Mouse (Mus musculus): ENCODE data around the gene Abca3. TPM values are rescaled to one million over a fixed set of nuclear protein-coding genes. Genes with fewer than 3 reads are reported as not detected.

Abca3 gene
- polyA plus RNA-seq, 1 experiment: 51.7 TPM

- no peak for TF ChIP-seq CTCF (IDR thresholded peaks at IDR 0.05; ENCODE audit: borderline replicate concordance, extremely low read depth, insufficient read depth, insufficient read length)
- TF ChIP-seq POLR2A (IDR thresholded peaks at IDR 0.05; ENCODE audit: borderline replicate concordance, extremely low read depth, insufficient read depth, insufficient read length, poor library complexity, severe bottlenecking): no peak
- no peak for DNase-seq (ENCODE audit: low read depth)
These were observed 37.0 kb downstream of the Abca3 start for GRCm38 (mm10) chr17:24388711-24389110.

- no peak for TF ChIP-seq POLR2A (IDR thresholded peaks at IDR 0.05; ENCODE audit: borderline replicate concordance, extremely low read depth, insufficient read depth, insufficient read length, poor library complexity, severe bottlenecking)
- peak; percentile 72 for TF ChIP-seq CTCF (IDR thresholded peaks at IDR 0.05; ENCODE audit: borderline replicate concordance, extremely low read depth, insufficient read depth, insufficient read length)
- peak; percentile 61 for DNase-seq (ENCODE audit: low read depth)
These were observed 38.1 kb downstream of the Abca3 start for GRCm38 (mm10) chr17:24389865-24390264.

- peak; percentile 1 for DNase-seq (ENCODE audit: low read depth)
- TF ChIP-seq POLR2A (IDR thresholded peaks at IDR 0.05; ENCODE audit: borderline replicate concordance, extremely low read depth, insufficient read depth, insufficient read length, poor library complexity, severe bottlenecking) (no peak), CTCF (IDR thresholded peaks at IDR 0.05; ENCODE audit: borderline replicate concordance, extremely low read depth, insufficient read depth, insufficient read length) (peak; percentile 55)
These were observed 39.4 kb downstream of the Abca3 start for GRCm38 (mm10) chr17:24391149-24391548.

- no peak for DNase-seq (ENCODE audit: low read depth)
- TF ChIP-seq POLR2A (IDR thresholded peaks at IDR 0.05; ENCODE audit: borderline replicate concordance, extremely low read depth, insufficient read depth, insufficient read length, poor library complexity, severe bottlenecking) (no peak), CTCF (IDR thresholded peaks at IDR 0.05; ENCODE audit: borderline replicate concordance, extremely low read depth, insufficient read depth, insufficient read length) (no peak)
These were observed 41.8 kb downstream of the Abca3 start for GRCm38 (mm10) chr17:24393527-24393926.

GRCm38 (mm10) chr17:24394456-24394855, 42.7 kb downstream of the Abca3 start:
- DNase-seq (ENCODE audit: low read depth): no peak
- TF ChIP-seq POLR2A (IDR thresholded peaks at IDR 0.05; ENCODE audit: borderline replicate concordance, extremely low read depth, insufficient read depth, insufficient read length, poor library complexity, severe bottlenecking) (no peak), CTCF (IDR thresholded peaks at IDR 0.05; ENCODE audit: borderline replicate concordance, extremely low read depth, insufficient read depth, insufficient read length) (no peak)

GRCm38 (mm10) chr17:24402371-24402770, 50.6 kb downstream of the Abca3 start:
- no peak for TF ChIP-seq POLR2A (IDR thresholded peaks at IDR 0.05; ENCODE audit: borderline replicate concordance, extremely low read depth, insufficient read depth, insufficient read length, poor library complexity, severe bottlenecking)
- TF ChIP-seq CTCF (IDR thresholded peaks at IDR 0.05; ENCODE audit: borderline replicate concordance, extremely low read depth, insufficient read depth, insufficient read length): no peak
- DNase-seq (ENCODE audit: low read depth): no peak

- DNase-seq (ENCODE audit: low read depth): no peak
- TF ChIP-seq POLR2A (IDR thresholded peaks at IDR 0.05; ENCODE audit: borderline replicate concordance, extremely low read depth, insufficient read depth, insufficient read length, poor library complexity, severe bottlenecking) (no peak), CTCF (IDR thresholded peaks at IDR 0.05; ENCODE audit: borderline replicate concordance, extremely low read depth, insufficient read depth, insufficient read length) (no peak)
These were observed 55.5 kb downstream of the Abca3 start for GRCm38 (mm10) chr17:24407116-24407803.

GRCm38 (mm10) chr17:24413557-24414211, 61.9 kb downstream of the Abca3 start:
- peak; percentile 16 for DNase-seq (ENCODE audit: low read depth)
- no peak for TF ChIP-seq CTCF (IDR thresholded peaks at IDR 0.05; ENCODE audit: borderline replicate concordance, extremely low read depth, insufficient read depth, insufficient read length)
- no peak for TF ChIP-seq POLR2A (IDR thresholded peaks at IDR 0.05; ENCODE audit: borderline replicate concordance, extremely low read depth, insufficient read depth, insufficient read length, poor library complexity, severe bottlenecking)

GRCm38 (mm10) chr17:24414230-24414976, 62.7 kb downstream of the Abca3 start, which contains the start of gene Rnps1:
Gene Rnps1, plus strand, starts transcription at chr17:24414565.
- TF ChIP-seq CTCF (IDR thresholded peaks at IDR 0.05; ENCODE audit: borderline replicate concordance, extremely low read depth, insufficient read depth, insufficient read length) (no peak), POLR2A (IDR thresholded peaks at IDR 0.05; ENCODE audit: borderline replicate concordance, extremely low read depth, insufficient read depth, insufficient read length, poor library complexity, severe bottlenecking) (peak; percentile 74; the same call in 1 of the 2 replicates)
- DNase-seq (ENCODE audit: low read depth): peak; percentile 100

GRCm38 (mm10) chr17:24415011-24415410, 63.3 kb downstream of the Abca3 start:
- TF ChIP-seq CTCF (IDR thresholded peaks at IDR 0.05; ENCODE audit: borderline replicate concordance, extremely low read depth, insufficient read depth, insufficient read length) (no peak), POLR2A (IDR thresholded peaks at IDR 0.05; ENCODE audit: borderline replicate concordance, extremely low read depth, insufficient read depth, insufficient read length, poor library complexity, severe bottlenecking) (no peak)
- no peak for DNase-seq (ENCODE audit: low read depth)

- DNase-seq (ENCODE audit: low read depth): no peak
- TF ChIP-seq POLR2A (IDR thresholded peaks at IDR 0.05; ENCODE audit: borderline replicate concordance, extremely low read depth, insufficient read depth, insufficient read length, poor library complexity, severe bottlenecking) (no peak), CTCF (IDR thresholded peaks at IDR 0.05; ENCODE audit: borderline replicate concordance, extremely low read depth, insufficient read depth, insufficient read length) (no peak)
These were observed 64.4 kb downstream of the Abca3 start for GRCm38 (mm10) chr17:24416051-24416652.
